Mouse (Mus musculus) lung, embryonic 14.5 days (tissue): ENCODE results near the gene Slc5a5. TPM values are rescaled to one million over a fixed set of nuclear protein-coding genes. Genes with fewer than 3 reads are reported as not detected.

ENCODE experiments used
- ATAC-seq: fragments of 200-750 bp; cut with Nextera tagmentation; 2 replicates; pipeline ENCODE4 v1.8.0; 2017; ENCODE audit warnings: mild to moderate bottlenecking, moderate TSS enrichment, moderate library complexity; ENCODE audit not compliant: insufficient read depth
- DNase-seq: peaks from one replicate; pipeline ENCODE4 v3.0.0-alpha.2; 2015
- H3K27ac ChIP-seq: fragments of 300-500 bp; sonication (generic); 2 replicates; pipeline ENCODE4 v1.5.1; 2014; ENCODE audit warnings: low read depth, mild to moderate bottlenecking, moderate library complexity
- H3K27me3 ChIP-seq: fragments of 300-500 bp; sonication (generic); 2 replicates; pipeline ENCODE4 v1.6.1; 2014; ENCODE audit warnings: low read length, control low read depth; ENCODE audit not compliant: insufficient read depth
- H3K36me3 ChIP-seq: fragments of 300-500 bp; sonication (generic); 2 replicates; pipeline ENCODE4 v1.6.1; 2014; ENCODE audit warnings: control low read depth; ENCODE audit not compliant: insufficient read depth
- H3K4me1 ChIP-seq: fragments of 300-500 bp; sonication (generic); 2 replicates; pipeline ENCODE4 v1.6.1; 2014; ENCODE audit warnings: antibody characterized with exemption, control low read depth; ENCODE audit not compliant: insufficient read depth
- H3K4me2 ChIP-seq: fragments of 300-500 bp; sonication (generic); 2 replicates; pipeline ENCODE4 v1.6.1; 2014; ENCODE audit warnings: mild to moderate bottlenecking
- H3K4me3 ChIP-seq: fragments of 300-500 bp; sonication (generic); 2 replicates; pipeline ENCODE4 v1.5.1; 2014; ENCODE audit warnings: low read depth, low read length
- H3K9ac ChIP-seq: fragments of 300-500 bp; sonication (generic); 2 replicates; pipeline ENCODE4 v1.6.1; 2014
- H3K9me3 ChIP-seq: fragments of 300-500 bp; sonication (generic); 2 replicates; pipeline ENCODE4 v1.6.1; 2016; ENCODE audit warnings: low read depth, low read length, control low read depth
- CTCF ChIP-seq: IDR thresholded peaks from 2 replicates; pipeline ENCODE4 v1.5.1; 2016; ENCODE audit warnings: antibody characterized with exemption, low read depth
- WGBS: fragments of 180-500 bp; shearing (Covaris S2); extraction: QIAGEN DNeasy Blood & Tissue Kit; methylation state at CpG from one replicate; pipeline ENCODE4 v1.1.7; 2014; 5-methylcytosine and 5-hydroxymethylcytosine counted together
- polyA plus RNA-seq: library from polyadenylated mRNA; unstranded; fragments of >200 nt; fragmentation: Nextera tagmentation; extraction: Ambion mirVana; gene quantifications from 2 replicates; pipeline ENCODE4 v1.2.1, GENCODE M21; 2014

Gene Slc5a5
- polyA plus RNA-seq, 1 experiment from 2014 or later, result 0.12 TPM

GRCm38 (mm10) chr8:70866001-70866520 is 26.5 kb downstream of the Slc5a5 start:
- ATAC-seq, result peak; percentile 7; the same call in 1 of the 2 replicates

DNA sequence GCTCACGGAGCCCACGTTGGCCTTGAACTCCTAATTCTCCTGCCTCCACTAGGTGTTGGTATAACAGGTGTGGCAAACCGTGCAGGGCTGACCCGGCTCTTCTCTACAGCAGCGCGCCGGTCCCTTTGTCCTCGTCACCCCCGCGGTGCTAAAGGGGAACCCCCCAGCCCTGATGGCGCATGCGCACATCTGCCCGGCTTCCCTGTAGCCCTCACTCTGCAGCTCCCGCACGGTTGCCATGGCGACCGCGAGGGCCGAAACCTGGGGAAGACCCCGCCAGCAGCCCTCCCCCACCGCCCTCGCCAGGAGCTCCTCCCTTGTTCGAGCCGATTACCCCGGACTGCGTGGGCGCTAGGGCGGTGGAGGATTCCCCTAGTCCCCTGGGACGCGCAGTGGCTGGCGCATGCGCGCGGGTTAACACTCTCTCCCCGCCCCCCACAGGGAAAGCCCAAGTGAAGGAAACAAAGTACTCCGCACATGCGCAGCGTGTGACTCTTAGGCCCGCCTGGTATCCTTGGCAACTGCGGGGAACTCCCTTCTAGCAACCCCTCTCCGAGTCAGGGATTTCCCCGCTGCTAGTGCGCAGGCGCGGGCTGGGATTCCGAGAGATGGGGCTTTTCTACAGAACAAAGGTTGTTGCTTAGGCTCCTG is 27.1 kb downstream of the Slc5a5 start:
- Histone ChIP-seq H3K4me2 (peak overlapping the region; percentile 69), H3K4me3 (peak overlapping the region; percentile 55), H3K9me3 (no peaks in the 10 kb centered on the region), H3K4me1 (peaks cover 20% of the 10 kb centered on the region), H3K36me3 (peaks cover 14% of the 10 kb centered on the region; the same call in 1 of the 2 replicates), H3K27me3 (peaks cover 37% of the 10 kb centered on the region), H3K27ac (peak overlapping the region; percentile 72), H3K9ac (peak overlapping the region; percentile 50)
- DNase-seq (peak; percentile 100), ATAC-seq (peak; percentile 86)
- TF ChIP-seq CTCF, result no peak
- WGBS, result under 1% methylated on average over 46 of the region's 46 CpGs

More at GRCm38 (mm10) chr8:70866001-70866520, 26.5 kb downstream of the Slc5a5 start:
- H3K9me3 ChIP-seq, result no peaks in the 10 kb centered on the region
- H3K27me3 ChIP-seq, result peaks cover 37% of the 10 kb centered on the region
- H3K4me2 ChIP-seq, result peak overlapping the region; percentile 69
- H3K4me3 ChIP-seq, result peak overlapping the region; percentile 55
- H3K36me3 ChIP-seq, result peaks cover 14% of the 10 kb centered on the region; the same call in 1 of the 2 replicates
- H3K27ac ChIP-seq, result peak overlapping the region; percentile 72
- peak overlapping the region; percentile 50 for H3K9ac ChIP-seq
- DNase-seq, result no peak
- H3K4me1 ChIP-seq, result peaks cover 20% of the 10 kb centered on the region
- 0 out of 2 replicates have a peak, but pooled peaks have one; percentile 6 for TF ChIP-seq CTCF
- WGBS, result 7% methylated on average over 12 of the region's 12 CpGs

DNA sequence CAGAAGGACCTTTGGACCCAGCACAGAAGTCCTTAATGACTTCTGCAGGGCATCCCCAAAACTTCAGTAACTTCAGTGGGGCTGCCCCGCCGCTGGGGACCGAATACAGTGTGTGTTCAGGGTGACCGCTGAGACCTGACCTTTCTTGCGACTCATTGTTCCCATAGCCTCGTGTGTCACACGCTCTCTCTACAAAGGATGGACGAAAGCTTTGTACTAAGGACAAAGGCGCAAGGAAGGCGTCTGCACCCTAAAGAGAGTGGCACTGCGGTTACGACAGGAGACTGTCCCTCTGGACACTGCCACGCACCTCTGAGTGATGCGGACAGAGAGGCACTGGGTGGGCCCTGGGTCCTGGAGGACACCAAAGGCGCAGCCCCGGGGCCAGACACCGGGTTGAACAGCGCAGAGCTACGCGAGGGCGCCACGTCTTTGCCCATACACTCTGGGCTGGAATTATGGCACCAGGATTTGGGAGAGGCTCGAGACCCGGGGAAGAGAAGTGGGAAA is 27.8 kb downstream of the Slc5a5 start:
- no peak for TF ChIP-seq CTCF
- Histone ChIP-seq H3K9me3 (no peaks in the 10 kb centered on the region), H3K9ac (peak overlapping the region; percentile 50), H3K4me3 (peak overlapping the region; percentile 55), H3K27ac (peak overlapping the region; percentile 72; the same call in 1 of the 2 replicates), H3K36me3 (peaks cover 14% of the 10 kb centered on the region; the same call in 1 of the 2 replicates), H3K4me1 (peaks cover 20% of the 10 kb centered on the region), H3K27me3 (peaks cover 37% of the 10 kb centered on the region), H3K4me2 (peak overlapping the region; percentile 69)
- DNase-seq (peak; percentile 46), ATAC-seq (peak; percentile 26; the same call in 1 of the 2 replicates)
- WGBS, result 3% methylated on average over 24 of the region's 24 CpGs

- peak overlapping the region; percentile 55 for H3K4me3 ChIP-seq
- peaks cover 14% of the 10 kb centered on the region; the same call in 1 of the 2 replicates for H3K36me3 ChIP-seq
- DNase-seq, result peak; percentile 41
- peaks cover 37% of the 10 kb centered on the region for H3K27me3 ChIP-seq
- TF ChIP-seq CTCF, result no peak
- H3K9me3 ChIP-seq, result no peaks in the 10 kb centered on the region
- peak overlapping the region; percentile 50 for H3K9ac ChIP-seq
- peak overlapping the region; percentile 69 for H3K4me2 ChIP-seq
- ATAC-seq, result no peak
- H3K4me1 ChIP-seq, result peaks cover 17% of the 10 kb centered on the region
- H3K27ac ChIP-seq, result no peak overlapping the region
- WGBS, result 2% methylated on average over 46 of the region's 46 CpGs
Observed at GRCm38 (mm10) chr8:70863956-70864711, 28.4 kb downstream of the Slc5a5 start.

DNA sequence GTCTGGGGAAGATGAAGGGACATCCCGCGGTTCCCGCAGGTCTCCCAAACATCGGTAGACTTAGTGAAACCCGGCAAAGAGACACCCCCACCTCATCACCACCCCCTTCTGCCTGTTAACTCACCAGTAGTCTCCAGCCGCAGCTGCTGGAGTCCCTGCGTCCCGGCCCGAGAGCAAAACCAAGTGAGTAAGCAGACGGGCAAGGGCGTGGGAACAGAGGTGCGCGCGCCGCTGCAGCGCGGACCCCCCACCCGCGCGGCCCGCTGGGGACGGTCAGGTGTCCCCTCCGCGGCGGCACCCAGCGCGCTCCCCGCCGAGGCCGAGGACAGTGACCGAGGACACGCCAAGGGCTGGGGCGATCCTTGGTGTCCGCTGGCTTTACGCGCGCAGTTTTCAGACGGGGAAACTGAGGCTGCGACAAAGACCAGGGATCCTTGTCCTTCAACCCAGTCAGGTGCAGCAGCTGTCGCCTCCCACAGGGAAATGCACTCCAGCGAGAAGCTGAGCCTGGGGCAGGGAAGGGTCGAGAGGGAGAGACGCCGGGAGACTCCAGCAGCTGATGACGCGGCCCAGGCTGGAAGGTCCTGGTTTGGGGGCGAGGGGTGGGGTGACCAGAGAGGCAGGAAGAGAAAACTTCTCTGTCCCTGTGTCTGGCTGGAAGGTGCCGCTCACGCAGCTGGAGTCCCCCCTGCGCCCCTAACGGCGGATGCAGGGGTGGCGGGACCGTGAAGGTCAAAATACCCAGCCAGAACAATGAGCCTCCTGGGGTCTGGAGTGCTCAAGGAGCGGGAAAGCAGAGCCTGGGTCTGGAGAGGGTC is 29.5 kb downstream of the Slc5a5 start, which contains the start of gene Kcnn1:
Kcnn1 (minus strand) TSS at position 435 of the 818 bp plus-strand sequence.
- peak; percentile 48 for DNase-seq
- peak within 1 kb of the TSS; percentile 69 for H3K4me2 ChIP-seq
- ATAC-seq, result no peak
- H3K9me3 ChIP-seq, result no peaks in the 10 kb centered on the region
- WGBS, result under 1% methylated on average over 54 of the region's 55 CpGs
- H3K4me1 ChIP-seq, result peaks cover 15% of the 10 kb centered on the region
- H3K27ac ChIP-seq, result no peak within 1 kb of the TSS
- peaks cover 6% of the 10 kb centered on the region; the same call in 1 of the 2 replicates for H3K36me3 ChIP-seq
- peaks cover 37% of the 10 kb centered on the region for H3K27me3 ChIP-seq
- peak; percentile 58 for TF ChIP-seq CTCF
- peak within 1 kb of the TSS; percentile 50 for H3K9ac ChIP-seq
- H3K4me3 ChIP-seq, result peak within 1 kb of the TSS; percentile 55

- Histone ChIP-seq H3K9me3 (no peaks in the 10 kb centered on the region), H3K4me3 (peak overlapping the region; percentile 40; the same call in 1 of the 2 replicates), H3K4me1 (no peaks in the 10 kb centered on the region), H3K9ac (no peak overlapping the region), H3K27me3 (peaks cover 14% of the 10 kb centered on the region), H3K36me3 (no peaks in the 10 kb centered on the region), H3K27ac (no peak overlapping the region), H3K4me2 (no peak overlapping the region; the same call in 1 of the 2 replicates)
- WGBS, result 13% methylated on average over 4 of the region's 4 CpGs
- no peak for TF ChIP-seq CTCF
- ATAC-seq (no peak), DNase-seq (peak; percentile 40)
Observed at GRCm38 (mm10) chr8:70857516-70857915, 35.0 kb downstream of the Slc5a5 start.
